Mouse (Mus musculus) MEL (cell line): ENCODE results near the gene 4931406P16Rik. TPM values are rescaled to one million over a fixed set of nuclear protein-coding genes. Genes with fewer than 3 reads are reported as not detected.

ENCODE experiments used
- DNase-seq: peaks from one replicate; pipeline ENCODE4 v3.0.0; 2011; ENCODE audit warnings: low read depth, low spot score
- H3K27ac ChIP-seq: 2 replicates; pipeline ENCODE4 v1.5.1; 2012; ENCODE audit warnings: low read depth, mild to moderate bottlenecking, control low read depth, low read length, moderate library complexity; ENCODE audit not compliant: control insufficient read depth
- H3K27me3 ChIP-seq, 2 experiments: fragments of 150-350 bp in 1 of 2; sonication (generic) in 1 of 2; 2 replicates each; pipeline ENCODE4 v1.6.1; 2012; ENCODE audit warnings: low read length in 2 of 2, mild to moderate bottlenecking in 2 of 2, improper control_type of control experiment in 1 of 2, moderate library complexity in 1 of 2; ENCODE audit not compliant: insufficient read depth in 2 of 2, control insufficient read depth in 1 of 2
- H3K36me3 ChIP-seq, 2 experiments: 2 replicates each; pipeline ENCODE4 v1.6.1; 2012 to 2014; ENCODE audit warnings: low read length in 2 of 2, improper control_type of control experiment in 1 of 2, inconsistent platforms in 1 of 2, mild to moderate bottlenecking in 1 of 2; ENCODE audit not compliant: insufficient read depth in 2 of 2, control insufficient read depth in 1 of 2
- H3K4me1 ChIP-seq, 2 experiments: fragments of 150-350 bp in 1 of 2; sonication (generic) in 1 of 2; 2 replicates each; pipeline ENCODE4 v1.6.1; 2012; ENCODE audit warnings: low read length in 2 of 2, improper control_type of control experiment in 1 of 2, mild to moderate bottlenecking in 1 of 2; ENCODE audit not compliant: insufficient read depth in 2 of 2, control insufficient read depth in 1 of 2
- H3K4me3 ChIP-seq, 2 experiments: fragments of 150-350 bp in 1 of 2; sonication (generic) in 1 of 2; 2 replicates each; pipeline ENCODE4 v1.5.1; 2012; ENCODE audit warnings: low read depth in 2 of 2, low read length in 2 of 2, mild to moderate bottlenecking in 2 of 2, moderate library complexity in 2 of 2, control low read depth in 1 of 2, improper control_type of control experiment in 1 of 2; ENCODE audit not compliant: control insufficient read depth in 1 of 2, insufficient read depth in 1 of 2
- H3K79me2 ChIP-seq: 2 replicates; pipeline ENCODE4 v1.6.1; 2012; ENCODE audit warnings: mild to moderate bottlenecking, low read length, moderate library complexity; ENCODE audit not compliant: control insufficient read depth, poor library complexity, insufficient read depth
- H3K9ac ChIP-seq: 2 replicates; pipeline ENCODE4 v1.6.1; 2012; ENCODE audit warnings: low read depth, mild to moderate bottlenecking, control low read depth, low read length, moderate library complexity; ENCODE audit not compliant: control insufficient read depth, poor library complexity, severe bottlenecking
- H3K9me3 ChIP-seq: fragments of 150-350 bp; sonication (generic); replicated peaks from 2 replicates; pipeline ENCODE4 v1.6.1; 2012; ENCODE audit warnings: mild to moderate bottlenecking, low read length, improper control_type of control experiment, moderate library complexity; ENCODE audit not compliant: insufficient read depth
- GATA1 ChIP-seq: IDR thresholded peaks from 2 replicates; pipeline ENCODE4 v1.6.1; 2011; ENCODE audit warnings: low read depth, low read length, improper control_type of control experiment
- JUND ChIP-seq: IDR thresholded peaks from 2 replicates; pipeline ENCODE4 v1.6.1; 2011; ENCODE audit warnings: low read depth, mild to moderate bottlenecking, improper control_type of control experiment, low read length
- KAT2A ChIP-seq: conservative IDR thresholded peaks from 2 replicates; pipeline ENCODE4 v1.6.1; 2012; ENCODE audit warnings: low read depth, low read length, improper control_type of control experiment, inconsistent platforms
- MAFK ChIP-seq: IDR thresholded peaks from 2 replicates; pipeline ENCODE4 v1.6.1; 2011; ENCODE audit warnings: low read depth, mild to moderate bottlenecking, low read length, improper control_type of control experiment, borderline replicate concordance
- MAZ ChIP-seq: IDR thresholded peaks from 2 replicates; pipeline ENCODE4 v1.6.1; 2012; ENCODE audit warnings: low read depth, mild to moderate bottlenecking, inconsistent platforms, low read length, improper control_type of control experiment
- MEF2A ChIP-seq: IDR thresholded peaks from 2 replicates; pipeline ENCODE4 v1.6.1; 2014; ENCODE audit warnings: low read depth, mild to moderate bottlenecking, inconsistent platforms, low read length, improper control_type of control experiment; ENCODE audit not compliant: poor library complexity, insufficient replicate concordance, severe bottlenecking; ENCODE audit errors: extremely low read depth
- MXI1 ChIP-seq: IDR thresholded peaks from 2 replicates; pipeline ENCODE4 v1.6.1; 2011; ENCODE audit warnings: mild to moderate bottlenecking, low read depth, low read length, improper control_type of control experiment
- NELFE ChIP-seq: IDR thresholded peaks from 2 replicates; pipeline ENCODE4 v1.6.1; 2011; ENCODE audit warnings: low read depth, low read length, improper control_type of control experiment
- SIN3A ChIP-seq: IDR thresholded peaks from 2 replicates; pipeline ENCODE4 v1.6.1; 2012; ENCODE audit warnings: low read length, improper control_type of control experiment, inconsistent platforms
- SMC3 ChIP-seq: IDR thresholded peaks from 2 replicates; pipeline ENCODE4 v1.6.1; 2011; ENCODE audit warnings: low read depth, low read length, improper control_type of control experiment
- TCF12 ChIP-seq: IDR thresholded peaks from 2 replicates; pipeline ENCODE4 v1.6.1; 2014; ENCODE audit warnings: low read depth, mild to moderate bottlenecking, inconsistent platforms, low read length, improper control_type of control experiment, moderate library complexity
- UBTF ChIP-seq: IDR thresholded peaks from 2 replicates; pipeline ENCODE4 v1.6.1; 2012; ENCODE audit warnings: low read depth, mild to moderate bottlenecking, inconsistent platforms, low read length, improper control_type of control experiment, moderate library complexity, borderline replicate concordance; ENCODE audit not compliant: insufficient read depth
- USF2 ChIP-seq, 2 experiments: IDR thresholded peaks; 2 replicates each; pipeline ENCODE4 v1.6.1; 2011 to 2012; ENCODE audit warnings: improper control_type of control experiment in 2 of 2, low read length in 2 of 2, borderline replicate concordance in 1 of 2, inconsistent platforms in 1 of 2, low read depth in 1 of 2, mild to moderate bottlenecking in 1 of 2; ENCODE audit not compliant: insufficient read depth in 1 of 2
- ZC3H11A ChIP-seq: IDR thresholded peaks from 2 replicates; pipeline ENCODE4 v1.6.1; 2012; ENCODE audit warnings: low read depth, mild to moderate bottlenecking, inconsistent platforms, low read length, improper control_type of control experiment
- ZMIZ1 ChIP-seq: IDR thresholded peaks from 2 replicates; pipeline ENCODE4 v1.6.1; 2012; ENCODE audit warnings: low read depth, mild to moderate bottlenecking, inconsistent platforms, low read length, improper control_type of control experiment, moderate library complexity
- ZNF384 ChIP-seq: IDR thresholded peaks from 2 replicates; pipeline ENCODE4 v1.6.1; 2012; ENCODE audit warnings: low read depth, mild to moderate bottlenecking, inconsistent platforms, low read length, improper control_type of control experiment
- polyA plus RNA-seq, 2 experiments: library from polyadenylated mRNA; stranded (reverse) in 1 of 2; unstranded in 1 of 2; fragments of >175 nt in 1 of 2; fragments of >200 nt in 1 of 2; gene quantifications; 2 replicates each; pipeline versions ENCODE4 v1.2.1 to v1.2.4; 2012; ENCODE audit warnings: low replicate concordance in 2 of 2, low read depth in 1 of 2; ENCODE audit not compliant: insufficient read length in 2 of 2, insufficient read depth in 1 of 2, missing spikeins in 1 of 2
- total RNA-seq: library from RNA; depleted of rRNA; stranded (reverse); fragments of 300-350 nt; gene quantifications from 2 replicates; pipeline ENCODE4 v1.2.3, GENCODE M21; 2012

Gene 4931406P16Rik
- total and polyA plus RNA-seq, 3 experiments: 7.8 to 18.0 TPM; not detected in 1

DNA sequence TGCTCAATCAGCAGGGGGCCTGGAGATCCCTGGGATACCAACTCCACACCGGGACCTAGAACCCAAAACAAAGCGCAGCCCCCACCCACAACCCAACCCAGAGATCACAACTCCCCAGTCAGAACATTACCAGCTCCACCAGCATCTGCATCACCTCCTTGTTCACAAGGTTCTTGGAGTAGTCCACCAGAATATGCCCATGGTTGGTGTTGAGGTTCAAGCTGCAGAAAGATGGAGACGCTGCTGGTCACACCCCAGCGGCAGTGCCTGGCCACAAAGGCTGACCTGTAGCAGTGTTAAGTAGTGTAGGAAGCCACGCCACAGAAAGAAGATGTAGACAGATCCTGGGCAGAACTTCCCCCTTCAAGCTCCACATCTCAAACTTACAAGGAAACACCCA, 84.2 kb downstream of the 4931406P16Rik start:
- no peaks in the 10 kb centered on the region for H3K27me3 ChIP-seq
- TF ChIP-seq MAZ (no peak), NELFE (no peak), SIN3A (peak; percentile 7; the same call in 1 of the 2 replicates), GATA1 (no peak), MEF2A (no peak)
- H3K9me3 ChIP-seq: no peaks in the 10 kb centered on the region
- DNase-seq: peak; percentile 46
- H3K4me1 ChIP-seq: peaks cover 9 to 28% of the 10 kb centered on the region in 2 experiments
- H3K4me3 ChIP-seq: peak overlapping the region; percentile 77 to 98
- peaks cover 45% of the 10 kb centered on the region for H3K79me2 ChIP-seq
- H3K36me3 ChIP-seq: peaks cover 27 to 28% of the 10 kb centered on the region in 2 experiments
- peak overlapping the region; percentile 67 for H3K9ac ChIP-seq
- H3K27ac ChIP-seq: no peak overlapping the region

DNA sequence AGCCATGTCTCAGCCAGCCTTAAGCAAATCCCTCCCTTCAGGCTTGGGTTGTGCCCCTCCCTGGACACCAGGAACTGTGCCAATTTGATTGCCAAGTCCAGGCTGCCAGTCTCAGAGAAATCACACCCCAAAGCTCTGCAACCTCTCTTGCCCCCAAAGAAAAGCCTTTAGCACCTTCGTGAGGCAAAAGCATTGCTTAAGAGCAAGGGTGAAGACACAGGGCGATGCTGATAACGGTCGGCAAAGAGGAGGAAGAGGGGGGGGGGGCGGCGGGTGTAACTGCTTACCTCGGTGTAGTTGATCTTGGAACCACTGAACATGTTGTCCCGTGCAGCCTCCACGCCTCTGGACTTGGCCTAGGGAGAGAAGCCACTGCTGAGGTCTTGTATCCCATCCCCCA, 84.7 kb downstream of the 4931406P16Rik start:
- peaks cover 9 to 28% of the 10 kb centered on the region in 2 experiments for H3K4me1 ChIP-seq
- H3K36me3 ChIP-seq: peaks cover 27 to 31% of the 10 kb centered on the region in 2 experiments
- no peaks in the 10 kb centered on the region for H3K27me3 ChIP-seq
- peak overlapping the region; percentile 37 for H3K9ac ChIP-seq
- no peak overlapping the region for H3K27ac ChIP-seq
- peaks cover 47% of the 10 kb centered on the region for H3K79me2 ChIP-seq
- DNase-seq: peak; percentile 17
- peak overlapping the region; percentile 32 to 47; a peak in 3 of 4 replicates for H3K4me3 ChIP-seq
- TF ChIP-seq KAT2A (no peak), SIN3A (no peak), NELFE (no peak), TCF12 (no peak), ZNF384 (no peak), UBTF (no peak), ZC3H11A (no peak), SMC3 (no peak), MXI1 (no peak), MAFK (no peak), USF2 (IDR thresholded peaks at IDR 0.05; ENCODE audit: borderline replicate concordance in 1 of 2, insufficient read depth in 1 of 2, low read depth in 1 of 2, low read length in 2 of 2) (no peak), ZMIZ1 (no peak), JUND (no peak)
- no peaks in the 10 kb centered on the region for H3K9me3 ChIP-seq
